Mouse (Mus musculus) CH12F3 (cell line): ENCODE measurements around the gene B3galnt1.
"Not testable (repeated sequence)": the region's sequence is repeated elsewhere in the genome, so short reads cannot be mapped to it uniquely, and the experiment has no call there.

Source experiments
- in situ Hi-C: fragments of 300-500 bp; cut with MboI; formaldehyde crosslinking; loops from 2 replicates; pipeline ENCODE4 v1.14.3; 2020; ENCODE audit warnings: low sequenced_read_pairs

The B3galnt1 gene

GRCm38 (mm10) chr3:69565586-69565985 is 33.2 kb downstream of the B3galnt1 start:
- in situ Hi-C loops = not testable (repeated sequence)

- in situ Hi-C loops = no loop called here
Measured at GRCm38 (mm10) chr3:69563406-69563805, 35.4 kb downstream of the B3galnt1 start.

GRCm38 (mm10) chr3:69561686-69562085 is 37.1 kb downstream of the B3galnt1 start:
- in situ Hi-C loops = no loop called here

- in situ Hi-C loops = no loop called here
Measured at GRCm38 (mm10) chr3:69559975-69560330, 38.8 kb downstream of the B3galnt1 start.

GRCm38 (mm10) chr3:69559316-69559974 is 39.3 kb downstream of the B3galnt1 start:
- in situ Hi-C loops = no loop called here

- in situ Hi-C loops = no loop called here
Measured at GRCm38 (mm10) chr3:69556092-69556778, 42.5 kb downstream of the B3galnt1 start.

GRCm38 (mm10) chr3:69555511-69555910 is 43.2 kb downstream of the B3galnt1 start:
- in situ Hi-C loops = no loop called here

GRCm38 (mm10) chr3:69549602-69550001 is 49.2 kb downstream of the B3galnt1 start:
- in situ Hi-C loops = no loop called here

GRCm38 (mm10) chr3:69548704-69549455 is 49.9 kb downstream of the B3galnt1 start:
- in situ Hi-C loops = no loop called here

- in situ Hi-C loops = no loop called here
Measured at GRCm38 (mm10) chr3:69545017-69545416, 53.7 kb downstream of the B3galnt1 start.

GRCm38 (mm10) chr3:69543730-69544129 is 55.0 kb downstream of the B3galnt1 start:
- in situ Hi-C loops = no loop called here

- in situ Hi-C loops = no loop called here
Measured at GRCm38 (mm10) chr3:69542962-69543361, 55.8 kb downstream of the B3galnt1 start.

- in situ Hi-C loops = no loop called here
Measured at GRCm38 (mm10) chr3:69535941-69536647, 62.7 kb downstream of the B3galnt1 start.

GRCm38 (mm10) chr3:69535486-69535885 is 63.3 kb downstream of the B3galnt1 start:
- in situ Hi-C loops = no loop called here

GRCm38 (mm10) chr3:69532687-69533086 is 66.1 kb downstream of the B3galnt1 start:
- in situ Hi-C loops = no loop called here

- in situ Hi-C loops = no loop called here
Measured at GRCm38 (mm10) chr3:69531511-69531910, 67.2 kb downstream of the B3galnt1 start.

- in situ Hi-C loops = no loop called here
Measured at GRCm38 (mm10) chr3:69529576-69529975, 69.2 kb downstream of the B3galnt1 start.

- in situ Hi-C loops = no loop called here
Measured at GRCm38 (mm10) chr3:69527384-69527783, 71.4 kb downstream of the B3galnt1 start.

GRCm38 (mm10) chr3:69525072-69525529 is 73.7 kb downstream of the B3galnt1 start:
- in situ Hi-C loops = no loop called here

GRCm38 (mm10) chr3:69524356-69525071 is 74.2 kb downstream of the B3galnt1 start:
- in situ Hi-C loops = no loop called here
